Mouse (Mus musculus): ENCODE results near the gene Hspa12b.

DNA sequence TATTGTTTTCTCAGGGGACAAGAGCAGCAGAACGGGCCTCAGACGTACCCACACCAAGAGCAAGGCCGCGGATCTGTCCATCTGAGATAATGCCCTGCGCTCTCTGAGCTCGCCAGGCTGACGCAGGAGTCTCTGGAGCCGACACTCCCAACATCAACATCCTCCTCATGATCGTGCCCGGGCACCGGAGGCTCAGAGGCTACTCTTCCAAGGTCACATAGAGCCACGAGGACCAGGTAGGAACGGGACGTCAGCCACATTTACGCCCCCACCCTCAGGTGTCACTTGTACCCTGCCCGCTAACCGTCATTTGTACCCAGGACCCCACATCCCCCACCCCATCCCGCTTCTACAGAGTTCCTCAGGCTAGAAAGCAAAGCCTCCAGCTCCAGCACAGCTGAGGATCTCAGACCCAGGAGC is 32.4 kb downstream of the Hspa12b start:
- TF ChIP-seq USF1 (IDR thresholded peaks at IDR 0.05; ENCODE audit: low read depth) (no peak), POLR2A (IDR thresholded peaks at IDR 0.05; ENCODE audit: insufficient read length, low read depth) (no peak), TCF3 (IDR thresholded peaks at IDR 0.05; ENCODE audit: insufficient read length, low read depth) (no peak), MYOD1 (IDR thresholded peaks at IDR 0.05; ENCODE audit: control insufficient read depth in 1 of 3, insufficient read length in 2 of 3, low read depth in 2 of 3) (no peak), CEBPB (IDR thresholded peaks at IDR 0.05; ENCODE audit: insufficient read depth, poor library complexity, severe bottlenecking) (no peak), MAX (IDR thresholded peaks at IDR 0.05; ENCODE audit: low read depth) (no peak)

Data from myocyte (in vitro differentiated cells).